Mouse (Mus musculus): ENCODE measurements at regions not wholly inside any gene's neighbourhood (a gene's known extent, or its start where the extent isn't known, plus 50 kb on each side); places are given as distances from the start of the nearest gene placed in this dataset.
A peak's percentile ranks its signal among the peaks of the same experiment; 100 is the strongest.

- intact Hi-C loops (cut with DNase I) = no loop called here
- DNase-seq = no peak
These were observed 202.7 kb upstream of the Rgma start for GRCm38 (mm10) chr7:73172615-73173014.

GRCm38 (mm10) chr7:73183761-73184160, 191.5 kb upstream of the Rgma start:
- intact Hi-C loops (cut with DNase I) = no loop called here
- peak; percentile 18 to 26 for DNase-seq

- intact Hi-C loops (cut with DNase I) = no loop called here
- DNase-seq = no peak
These were observed 190.9 kb upstream of the Rgma start for GRCm38 (mm10) chr7:73184208-73185070.

DNA sequence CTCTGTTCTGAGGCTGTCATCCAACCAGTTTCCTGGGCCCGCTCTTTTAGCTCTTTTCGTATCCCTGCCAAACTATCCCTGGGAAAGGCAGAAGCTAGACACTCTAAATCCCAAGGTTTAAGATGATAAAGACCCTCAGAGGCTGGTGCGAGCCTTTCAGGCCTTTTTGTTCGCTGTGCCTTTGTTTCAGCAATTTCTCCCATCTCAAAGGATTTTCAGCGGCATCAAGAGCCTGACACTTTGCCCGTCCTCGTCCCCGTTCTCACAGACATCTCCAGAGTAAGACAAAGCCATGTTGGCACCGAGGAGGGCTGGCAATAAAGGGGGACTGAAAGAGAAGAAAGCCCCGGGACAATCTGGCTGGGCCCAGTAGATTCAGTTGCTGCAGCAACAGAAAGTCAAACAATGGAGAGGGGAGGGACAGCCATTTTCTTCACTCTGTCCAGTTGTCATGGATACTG, 190.2 kb upstream of the Rgma start:
- DNase-seq = no peak
- intact Hi-C loops (cut with DNase I) = no loop called here

- intact Hi-C loops (cut with DNase I) = no loop called here
- no peak for DNase-seq
These were observed 189.7 kb upstream of the Rgma start for GRCm38 (mm10) chr7:73185591-73185990.

DNA sequence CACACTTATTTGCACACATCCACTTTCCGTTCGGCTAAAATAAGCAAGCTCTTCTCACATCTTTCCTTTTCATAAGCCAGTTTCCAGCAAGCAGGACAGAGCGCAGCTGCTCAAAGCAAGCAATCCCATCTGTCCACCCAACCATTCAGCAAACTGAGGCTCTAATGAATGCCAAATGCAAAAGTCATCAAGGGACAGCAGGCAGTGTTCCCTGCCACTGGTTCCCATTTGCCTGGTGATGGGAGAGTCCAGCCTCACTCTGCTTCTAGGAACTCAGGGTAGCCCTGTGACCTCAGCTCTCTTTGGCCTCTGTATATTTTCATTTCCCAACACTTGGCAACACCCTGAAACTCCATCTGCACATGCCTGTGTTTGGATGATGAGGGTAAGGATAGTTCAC, 188.8 kb upstream of the Rgma start:
- intact Hi-C loops (cut with DNase I) = no loop called here
- peak; percentile 12 to 28 for DNase-seq

- intact Hi-C loops (cut with DNase I) = no loop called here
- no peak for DNase-seq
These were observed 183.7 kb upstream of the Rgma start for GRCm38 (mm10) chr7:73191388-73192278.

GRCm38 (mm10) chr7:73192839-73193238, 182.5 kb upstream of the Rgma start:
- DNase-seq = no peak
- intact Hi-C loops (cut with DNase I) = no loop called here

DNA sequence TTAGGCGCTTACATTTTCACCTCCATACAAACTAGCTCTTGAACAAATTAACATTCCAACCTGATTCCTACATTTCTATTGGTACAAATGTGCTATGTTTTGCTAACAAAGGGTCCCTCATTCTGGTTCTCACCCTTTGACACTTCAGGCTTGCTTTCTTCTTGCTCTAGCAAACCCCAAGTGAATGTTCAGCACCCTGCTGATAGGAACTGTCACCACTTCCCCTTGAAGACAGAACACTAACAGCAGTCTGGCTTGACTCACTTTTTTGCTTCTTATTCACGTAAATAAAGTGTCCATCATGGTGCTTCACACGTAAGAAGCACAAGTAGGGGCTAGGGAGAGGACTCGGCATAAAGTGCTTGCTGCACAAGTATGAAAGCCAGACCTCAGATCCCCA, 180.0 kb upstream of the Rgma start:
- DNase-seq = no peak
- intact Hi-C loops (cut with DNase I) = no loop called here

DNA sequence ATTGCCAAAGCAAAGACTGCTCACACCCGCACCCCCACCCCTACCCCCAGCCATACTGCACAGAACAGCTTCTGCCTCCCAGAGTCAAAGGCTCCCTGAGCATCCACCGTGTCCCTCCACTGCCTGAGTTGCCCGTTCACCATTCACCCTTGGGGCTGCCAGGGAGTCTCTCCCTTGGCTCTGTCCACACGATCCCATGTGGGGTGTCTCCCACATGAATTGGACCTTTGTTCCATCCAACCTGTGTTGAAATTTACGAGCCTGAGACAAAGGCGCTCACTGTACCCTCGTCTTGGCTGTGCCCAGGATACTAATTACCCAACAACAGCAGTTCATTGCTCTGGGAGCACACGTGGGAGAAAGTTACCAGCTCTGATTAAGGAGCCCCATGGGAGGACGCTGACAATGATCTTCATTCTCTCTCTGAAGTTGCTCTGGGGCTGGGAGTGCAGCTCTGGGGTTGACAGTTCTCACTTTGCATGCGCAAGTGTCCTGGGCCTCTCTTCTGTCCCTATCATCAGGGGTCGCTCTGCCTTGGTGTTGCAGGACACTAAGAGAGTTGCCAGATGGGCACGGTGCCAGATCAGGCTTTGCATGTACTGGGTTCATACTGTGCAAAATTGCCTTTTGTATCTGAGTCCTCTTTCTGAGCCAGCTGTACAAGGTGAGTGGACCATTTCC, 178.3 kb upstream of the Rgma start:
- no peak for DNase-seq
- intact Hi-C loops (cut with DNase I) = no loop called here

- DNase-seq = no peak
- intact Hi-C loops (cut with DNase I) = no loop called here
These were observed 177.2 kb upstream of the Rgma start for GRCm38 (mm10) chr7:73198069-73198468.

- DNase-seq = no peak
- intact Hi-C loops (cut with DNase I) = no loop called here
These were observed 175.3 kb upstream of the Rgma start for GRCm38 (mm10) chr7:73199967-73200366.

GRCm38 (mm10) chr7:73201330-73201729, 174.0 kb upstream of the Rgma start:
- no peak for DNase-seq
- intact Hi-C loops (cut with DNase I) = no loop called here

- no peak for DNase-seq
- intact Hi-C loops (cut with DNase I) = no loop called here
These were observed 168.1 kb upstream of the Rgma start for GRCm38 (mm10) chr7:73206922-73207811.

DNA sequence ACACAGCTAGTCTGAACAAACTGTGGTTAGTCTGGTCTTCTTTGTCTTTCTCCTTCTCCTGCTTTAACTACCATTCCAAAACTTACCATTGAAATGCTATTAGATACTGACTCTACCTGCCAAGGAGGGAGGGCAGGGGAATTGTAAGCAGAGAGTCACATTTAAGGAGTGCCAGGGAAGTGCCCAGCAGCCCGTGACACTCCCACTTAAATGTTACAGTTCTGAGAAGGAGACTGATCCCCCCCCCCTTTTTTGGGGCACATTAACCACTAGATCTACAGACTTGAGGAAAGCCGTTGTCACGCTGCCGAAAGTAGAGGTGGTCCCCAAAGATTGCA, 166.9 kb upstream of the Rgma start:
- intact Hi-C loops (cut with DNase I) = no loop called here
- DNase-seq = no peak

DNA sequence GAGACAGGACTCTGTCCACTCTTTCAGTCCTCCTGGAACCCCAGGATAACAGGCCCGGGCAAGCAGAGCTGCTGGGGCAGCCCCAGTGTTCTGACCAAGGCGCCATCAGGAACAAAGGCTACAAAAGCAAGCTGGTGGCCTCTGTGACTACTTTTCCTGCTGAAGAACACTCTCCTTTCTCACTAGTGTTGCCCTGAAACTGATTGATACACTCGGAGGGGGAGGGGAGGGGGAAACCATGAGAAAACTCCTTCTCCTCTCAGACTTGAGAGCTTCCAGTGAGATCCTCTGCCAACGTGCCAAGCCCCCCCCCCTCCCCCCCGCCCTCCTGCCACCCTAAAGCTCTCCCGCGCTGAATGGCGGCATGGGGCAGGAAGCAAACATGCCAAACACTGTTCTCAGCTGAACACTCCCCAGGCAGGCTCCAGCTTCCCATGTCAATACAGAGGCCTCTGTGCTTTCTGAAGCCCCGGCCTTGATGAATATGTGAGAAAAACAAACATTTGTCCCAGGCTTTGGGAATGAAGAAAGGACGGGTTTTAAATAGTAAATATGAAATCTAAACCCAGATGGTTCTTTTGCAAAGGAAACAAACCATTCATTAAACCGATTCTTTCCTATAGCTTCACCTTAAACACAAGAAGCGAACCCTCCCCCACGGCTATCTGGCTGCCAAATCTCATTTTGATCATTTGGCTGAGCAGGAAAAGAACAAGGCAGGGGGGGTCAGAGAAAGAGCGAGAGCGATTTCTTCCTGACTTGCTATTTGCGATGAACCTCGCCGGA, 166.3 kb upstream of the Rgma start:
- no peak for DNase-seq
- intact Hi-C loops (cut with DNase I) = no loop called here

GRCm38 (mm10) chr7:73210078-73210477, 165.2 kb upstream of the Rgma start:
- DNase-seq = no peak
- intact Hi-C loops (cut with DNase I) = no loop called here

GRCm38 (mm10) chr7:73222237-73222915, 152.9 kb upstream of the Rgma start:
- no peak for DNase-seq
- intact Hi-C loops (cut with DNase I) = no loop called here
